Mouse (Mus musculus) ES-Bruce4 (cell line): Measurements from ENCODE around the gene Snx25. TPM values are rescaled to one million over a fixed set of nuclear protein-coding genes. Genes with fewer than 3 reads are reported as not detected.

Experiments
- H3K27ac ChIP-seq: 2 replicates; pipeline ENCODE4 v1.5.1; 2012; ENCODE audit warnings: low read length, inconsistent platforms; ENCODE audit not compliant: insufficient read depth
- H3K27me3 ChIP-seq: 2 replicates; pipeline ENCODE4 v1.6.1; 2012; ENCODE audit warnings: mild to moderate bottlenecking, low read length, inconsistent platforms; ENCODE audit not compliant: control insufficient read depth, poor library complexity, insufficient read depth, severe bottlenecking
- H3K36me3 ChIP-seq: 2 replicates; pipeline ENCODE4 v1.6.1; 2012; ENCODE audit warnings: inconsistent platforms, mild to moderate bottlenecking, low read length, moderate library complexity; ENCODE audit not compliant: control insufficient read depth, poor library complexity, insufficient read depth, severe bottlenecking
- H3K4me1 ChIP-seq: one replicate; pipeline ENCODE4 v1.8.1; 2011; ENCODE audit warnings: low read length; ENCODE audit not compliant: control insufficient read depth, insufficient read depth
- H3K4me3 ChIP-seq: 2 replicates; pipeline ENCODE4 v1.5.1; 2011; ENCODE audit warnings: low read depth, mild to moderate bottlenecking, low read length
- H3K9ac ChIP-seq: 2 replicates; pipeline ENCODE4 v1.6.1; 2012; ENCODE audit warnings: low read depth, mild to moderate bottlenecking, inconsistent platforms; ENCODE audit not compliant: poor library complexity, severe bottlenecking
- H3K9me3 ChIP-seq: replicated peaks from 2 replicates; pipeline ENCODE4 v1.6.1; 2012; ENCODE audit warnings: mild to moderate bottlenecking, low read length, inconsistent platforms; ENCODE audit not compliant: control insufficient read depth, poor library complexity, insufficient read depth, severe bottlenecking
- CTCF ChIP-seq: IDR thresholded peaks from one replicate; pipeline ENCODE4 v1.8.1; 2011; ENCODE audit warnings: low read depth, low read length
- EP300 ChIP-seq: IDR thresholded peaks from 2 replicates; pipeline ENCODE4 v1.6.1; 2011; ENCODE audit warnings: low read depth, low read length; ENCODE audit not compliant: insufficient read depth
- POLR2A ChIP-seq: IDR thresholded peaks from one replicate; pipeline ENCODE4 v1.8.1; 2011; ENCODE audit warnings: low read length; ENCODE audit not compliant: insufficient read depth
- polyA plus RNA-seq: library from polyadenylated mRNA; stranded (reverse); fragments of >200 nt; gene quantifications from 2 replicates; pipeline ENCODE4 v1.2.4, GENCODE M21; 2011; ENCODE audit warnings: low read depth; ENCODE audit not compliant: missing spikeins, insufficient read depth, insufficient read length

The Snx25 gene
- polyA plus RNA-seq, 1 experiment, result 8.6 TPM

DNA sequence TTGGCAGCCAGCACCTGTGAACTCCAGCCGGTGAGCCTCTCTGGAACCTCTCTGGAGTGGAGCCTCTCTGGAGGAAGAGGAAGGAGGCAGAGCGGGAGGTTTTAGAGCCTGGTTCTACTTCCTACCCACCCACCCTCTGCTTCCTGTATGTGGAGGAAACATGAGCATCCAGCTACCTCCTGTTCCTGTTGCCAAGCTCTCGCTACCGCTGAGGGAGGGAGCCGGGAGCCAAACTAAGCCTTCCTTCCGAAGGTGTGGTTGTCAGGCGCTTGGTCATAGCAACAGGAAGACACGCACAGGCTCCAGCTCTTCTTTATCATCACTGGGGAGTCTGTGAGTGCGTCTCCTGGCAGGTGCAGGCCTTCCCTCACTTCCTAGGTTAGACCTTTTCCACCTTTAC lies 129.8 kb downstream of the Snx25 start:
- Histone ChIP-seq H3K27me3 (no peaks in the 10 kb centered on the region), H3K4me1 (no peaks in the 10 kb centered on the region), H3K36me3 (no peaks in the 10 kb centered on the region), H3K9ac (no peak overlapping the region), H3K27ac (no peak overlapping the region), H3K4me3 (no peak overlapping the region), H3K9me3 (no peaks in the 10 kb centered on the region)
- no peak for TF ChIP-seq POLR2A
- no peak for TF ChIP-seq CTCF
- no peak for TF ChIP-seq EP300

DNA sequence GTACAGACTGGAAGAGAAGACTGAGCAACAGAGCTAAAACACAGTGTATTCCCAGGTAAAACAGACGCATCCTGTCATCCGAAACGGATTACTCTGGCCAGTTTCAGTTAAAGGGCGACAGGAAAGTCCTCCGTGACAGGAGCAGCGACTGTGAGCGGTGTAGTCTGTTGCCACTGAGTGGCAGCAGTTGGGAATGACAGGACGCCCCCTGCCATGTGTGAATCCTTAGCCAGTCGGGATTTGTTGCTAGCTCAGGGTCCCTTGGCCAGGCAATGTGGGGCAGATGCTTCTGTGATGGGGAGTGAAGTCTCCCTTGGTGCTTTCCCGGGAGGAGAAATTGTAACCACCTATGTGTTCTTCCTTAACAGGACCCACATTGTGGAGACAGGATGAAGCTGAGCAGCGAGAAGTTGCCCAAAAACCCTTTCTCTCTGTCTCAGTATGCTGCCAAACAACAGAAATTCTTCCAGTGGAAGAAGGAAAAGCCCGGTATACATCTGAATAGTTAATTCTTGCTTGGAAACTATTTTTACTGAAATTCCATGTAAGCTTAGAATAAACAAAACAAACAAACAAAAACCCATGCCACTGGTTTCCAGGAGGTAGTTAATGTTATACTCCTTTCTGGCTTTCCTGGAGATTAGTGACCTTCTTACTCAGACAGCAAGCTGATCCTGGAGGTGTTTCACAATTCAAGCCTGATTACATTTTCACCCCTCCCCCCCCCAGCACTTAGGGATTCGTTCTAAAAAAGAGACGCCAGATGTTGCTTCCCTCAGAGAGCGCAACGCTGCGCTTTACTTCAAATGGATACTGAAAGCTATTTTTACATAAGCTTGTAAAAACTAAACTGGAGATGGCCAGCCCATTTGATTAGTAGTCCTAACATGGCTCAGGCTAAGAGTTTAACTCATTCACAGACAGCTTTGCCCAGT lies 140.9 kb downstream of the Snx25 start:
- H3K27me3 ChIP-seq, result no peaks in the 10 kb centered on the region
- no peak overlapping the region for H3K4me3 ChIP-seq
- no peak overlapping the region for H3K27ac ChIP-seq

DNA sequence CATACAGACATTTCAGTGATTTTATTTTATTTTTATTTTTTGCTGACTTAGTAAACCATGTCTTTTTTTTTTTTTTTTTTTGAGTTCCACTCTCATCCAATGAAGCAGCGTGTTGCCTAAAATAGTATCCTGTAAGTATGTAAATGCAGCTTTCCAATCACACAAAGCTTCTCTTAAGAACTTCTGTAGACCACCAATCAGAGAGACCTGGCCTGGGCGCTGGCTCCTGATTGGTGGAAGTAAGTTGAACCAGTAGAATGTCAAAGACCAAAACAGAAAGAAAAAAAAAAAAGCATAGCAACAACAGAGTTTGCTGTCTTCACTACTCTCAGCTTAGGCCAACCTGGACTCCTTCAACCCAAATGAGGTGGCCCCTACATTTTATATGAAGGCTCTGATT lies 141.7 kb downstream of the Snx25 start:
- TF ChIP-seq POLR2A, result no peak
- Histone ChIP-seq H3K27ac (no peak overlapping the region), H3K4me3 (no peak overlapping the region)

More for the DNA sequence above, 140.9 kb downstream of the Snx25 start:
- H3K9ac ChIP-seq, result no peak overlapping the region
- TF ChIP-seq CTCF (peak; percentile 45), EP300 (no peak), POLR2A (no peak)
- H3K4me1 ChIP-seq, result no peaks in the 10 kb centered on the region
- no peaks in the 10 kb centered on the region for H3K36me3 ChIP-seq
- no peaks in the 10 kb centered on the region for H3K9me3 ChIP-seq

DNA sequence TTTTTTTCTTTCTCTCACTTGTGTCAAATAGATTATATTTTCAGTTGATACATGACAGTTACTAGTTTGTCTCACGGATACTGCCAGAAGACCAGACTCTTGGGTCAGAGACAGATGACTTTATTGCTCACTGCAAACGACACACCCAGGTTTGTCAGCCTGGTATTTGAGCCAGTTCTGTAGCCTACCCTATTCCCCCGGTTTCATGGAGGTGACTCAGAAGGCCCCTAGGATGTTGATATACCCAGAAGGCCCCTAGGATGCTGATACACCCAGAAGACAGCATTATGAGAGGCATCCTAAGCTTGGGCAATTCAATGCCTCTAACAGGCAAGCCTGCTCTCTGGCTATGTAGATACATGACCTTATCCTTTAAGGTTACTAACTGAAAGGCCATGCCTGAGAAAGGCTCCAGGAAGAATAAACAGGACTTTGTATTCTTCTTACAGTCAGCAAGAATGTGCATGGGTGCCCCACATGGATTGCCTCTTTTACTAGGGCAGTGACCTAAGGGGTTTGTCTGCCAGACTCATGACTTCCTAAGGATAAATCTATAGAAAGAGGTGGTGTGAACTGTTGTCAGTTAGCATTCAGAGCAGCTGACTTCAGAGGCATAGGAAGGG lies 144.8 kb downstream of the Snx25 start:
- Histone ChIP-seq H3K9ac (no peak overlapping the region), H3K27me3 (no peaks in the 10 kb centered on the region; the same call in 1 of the 2 replicates), H3K9me3 (no peaks in the 10 kb centered on the region), H3K27ac (no peak overlapping the region), H3K4me3 (no peak overlapping the region), H3K4me1 (peaks cover 2% of the 10 kb centered on the region), H3K36me3 (no peaks in the 10 kb centered on the region)
- no peak for TF ChIP-seq CTCF
- no peak for TF ChIP-seq EP300
- TF ChIP-seq POLR2A, result no peak

More for the DNA sequence above, 141.7 kb downstream of the Snx25 start:
- H3K4me1 ChIP-seq, result peaks cover under 1% of the 10 kb centered on the region
- H3K36me3 ChIP-seq, result no peaks in the 10 kb centered on the region
- no peaks in the 10 kb centered on the region; the same call in 1 of the 2 replicates for H3K27me3 ChIP-seq
- H3K9ac ChIP-seq, result no peak overlapping the region
- no peaks in the 10 kb centered on the region for H3K9me3 ChIP-seq

DNA sequence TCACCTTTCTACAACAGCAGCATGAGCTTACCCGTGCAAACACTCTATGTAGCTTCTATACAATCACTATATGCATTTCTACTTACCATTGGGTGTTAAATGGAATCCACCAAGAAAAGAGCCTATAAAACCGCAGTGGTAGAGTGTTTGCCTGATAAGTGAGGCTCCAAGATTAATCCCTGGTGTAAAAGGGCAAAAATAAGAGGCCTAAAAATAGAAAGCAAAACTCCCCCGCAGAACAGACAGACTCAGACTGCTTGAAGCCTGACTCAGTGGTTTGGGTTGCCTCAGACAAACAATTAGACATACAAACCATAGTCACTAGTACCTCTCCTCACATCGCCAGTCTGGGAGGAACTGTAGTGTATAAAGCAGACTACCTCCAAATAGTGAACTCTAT lies 146.4 kb downstream of the Snx25 start, which contains the start of gene Ankrd37:
Gene Ankrd37 (minus strand): TSS at position 112 of the 400 bp plus-strand sequence.
- Histone ChIP-seq H3K27ac (no peak within 1 kb of the TSS), H3K27me3 (no peaks in the 10 kb centered on the region; the same call in 1 of the 2 replicates), H3K9me3 (no peaks in the 10 kb centered on the region), H3K4me3 (no peak within 1 kb of the TSS), H3K9ac (no peak within 1 kb of the TSS), H3K4me1 (peaks cover 2% of the 10 kb centered on the region), H3K36me3 (no peaks in the 10 kb centered on the region)
- TF ChIP-seq CTCF (no peak), POLR2A (no peak), EP300 (no peak)
